Mouse (Mus musculus): ENCODE measurements around the gene Pram1. TPM values are rescaled to one million over a fixed set of nuclear protein-coding genes. Genes with fewer than 3 reads are reported as not detected.

Gene Pram1
- total and polyA plus RNA-seq, 2 experiments from 2014 or later, result 0.30 TPM; not detected in 1

DNA sequence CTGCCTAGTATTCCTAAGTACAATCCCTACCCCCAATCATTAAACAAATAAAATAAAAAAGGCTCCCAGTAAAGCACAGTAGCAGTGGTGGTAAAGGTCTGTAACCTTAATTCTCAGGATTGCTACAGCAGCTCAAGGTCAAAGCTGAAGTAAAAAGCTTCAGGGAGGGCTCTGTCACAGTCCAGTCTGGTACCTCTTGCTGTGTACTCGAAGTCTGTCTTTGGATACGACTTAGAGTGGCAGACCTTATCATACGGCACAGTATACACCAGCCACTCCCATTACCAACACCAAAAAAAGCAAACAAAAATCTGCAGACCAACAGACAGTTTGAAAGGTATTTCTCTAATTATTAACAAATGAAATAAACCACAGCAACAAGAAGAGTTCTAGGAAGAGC, 29.0 kb downstream of the Pram1 start:
- WGBS, result 84% methylated on average over 3 of the region's 3 CpGs
- H3K9ac ChIP-seq, result no peak overlapping the region
- no peak for TF ChIP-seq CTCF (IDR thresholded peaks at IDR 0.05; ENCODE audit: low read depth)

DNA sequence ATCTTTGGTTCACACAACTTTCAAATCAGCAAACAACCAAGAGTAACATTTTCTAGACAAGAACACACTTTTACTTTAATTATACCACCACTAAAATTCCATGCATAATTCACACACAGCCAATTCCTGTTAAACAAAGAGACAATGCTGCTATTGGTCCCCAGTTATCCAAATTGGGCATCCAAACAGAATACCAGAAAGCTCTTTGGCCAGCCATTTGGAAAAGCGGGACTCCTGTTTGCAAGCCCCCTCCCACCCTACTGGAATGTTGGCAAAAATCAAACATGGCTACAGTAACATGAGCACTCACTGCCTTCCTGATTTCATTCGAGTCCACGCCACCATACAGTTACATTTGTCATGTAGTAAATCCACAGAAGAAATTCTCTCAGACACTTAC, 31.8 kb downstream of the Pram1 start:
- Histone ChIP-seq H3K27me3 (ENCODE audit: insufficient read depth, low read length) (no peaks in the 10 kb centered on the region), H3K9me3 (ENCODE audit: low read length) (no peaks in the 10 kb centered on the region), H3K4me1 (ENCODE audit: insufficient read depth) (no peaks in the 10 kb centered on the region), H3K4me3 (ENCODE audit: low read depth, low read length) (no peak overlapping the region), H3K9ac (no peak overlapping the region), H3K36me3 (ENCODE audit: insufficient read depth) (peaks cover 20% of the 10 kb centered on the region; the same call in 1 of the 2 replicates), H3K27ac (ENCODE audit: low read depth, low read length) (no peak overlapping the region), H3K4me2 (ENCODE audit: low read depth) (no peak overlapping the region)
- no peak for ATAC-seq
- 55% methylated on average over 3 of the region's 3 CpGs for WGBS
- no peak for TF ChIP-seq CTCF (IDR thresholded peaks at IDR 0.05; ENCODE audit: low read depth)
- no peak for DNase-seq

More for the DNA sequence above, 29.0 kb downstream of the Pram1 start:
- no peak overlapping the region for H3K4me2 ChIP-seq (ENCODE audit: low read depth)
- H3K4me1 ChIP-seq (ENCODE audit: insufficient read depth), result no peaks in the 10 kb centered on the region
- peaks cover 36% of the 10 kb centered on the region for H3K36me3 ChIP-seq (ENCODE audit: insufficient read depth)
- no peaks in the 10 kb centered on the region for H3K9me3 ChIP-seq (ENCODE audit: low read length)
- no peak overlapping the region for H3K27ac ChIP-seq (ENCODE audit: low read depth, low read length)
- no peak overlapping the region for H3K4me3 ChIP-seq (ENCODE audit: low read depth, low read length)
- no peak for ATAC-seq
- no peaks in the 10 kb centered on the region for H3K27me3 ChIP-seq (ENCODE audit: insufficient read depth, low read length)
- no peak for DNase-seq

DNA sequence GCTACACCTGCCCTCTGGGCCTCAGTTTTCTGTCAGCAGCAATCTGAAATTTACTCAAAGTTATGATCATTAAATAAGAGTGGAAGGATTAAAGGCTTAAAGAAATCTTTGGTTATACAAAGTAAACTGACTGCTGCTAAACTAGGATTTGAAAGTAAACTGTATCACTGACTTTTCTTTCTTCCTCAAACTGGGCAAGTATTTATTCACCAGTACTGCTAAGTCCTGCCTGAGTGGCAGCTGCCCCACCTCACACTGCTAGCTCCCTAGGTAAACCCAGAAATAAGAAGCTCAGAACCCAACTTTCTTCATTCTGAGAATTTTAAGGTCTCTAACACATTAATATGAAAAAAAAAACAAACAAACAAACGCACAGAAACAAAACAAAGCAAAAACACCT, 36.0 kb downstream of the Pram1 start:
- Histone ChIP-seq H3K4me2 (ENCODE audit: low read depth) (no peak overlapping the region), H3K4me1 (ENCODE audit: insufficient read depth) (no peaks in the 10 kb centered on the region), H3K9me3 (ENCODE audit: low read length) (no peaks in the 10 kb centered on the region), H3K36me3 (ENCODE audit: insufficient read depth) (peaks cover 16% of the 10 kb centered on the region), H3K27ac (ENCODE audit: low read depth, low read length) (no peak overlapping the region), H3K27me3 (ENCODE audit: insufficient read depth, low read length) (no peaks in the 10 kb centered on the region), H3K9ac (no peak overlapping the region), H3K4me3 (ENCODE audit: low read depth, low read length) (no peak overlapping the region)
- DNase-seq, result no peak
- ATAC-seq, result no peak
- WGBS, result 88% methylated on average over 1 of the region's 1 CpGs
- TF ChIP-seq CTCF (IDR thresholded peaks at IDR 0.05; ENCODE audit: low read depth), result no peak

DNA sequence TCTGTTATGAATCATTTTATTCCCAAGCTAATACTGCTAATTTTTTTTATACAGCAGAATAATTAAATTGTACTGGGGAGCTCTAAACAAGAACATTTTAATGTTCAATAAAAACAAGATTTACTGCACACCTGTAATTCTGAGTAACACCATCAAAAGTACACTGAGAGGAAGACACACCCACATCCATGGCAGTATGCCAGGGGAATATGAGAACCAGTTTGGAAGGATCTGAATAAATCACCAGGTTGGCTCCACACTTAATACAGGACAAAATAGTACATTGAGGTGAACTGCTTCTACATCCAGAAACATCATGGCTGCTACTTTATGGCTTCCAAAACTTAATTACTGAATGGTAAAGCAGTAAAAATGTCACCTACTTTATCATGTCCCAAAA, 37.6 kb downstream of the Pram1 start:
- no peak overlapping the region for H3K9ac ChIP-seq
- ATAC-seq, result no peak
- DNase-seq, result no peak
- H3K9me3 ChIP-seq (ENCODE audit: low read length), result no peaks in the 10 kb centered on the region
- H3K27me3 ChIP-seq (ENCODE audit: insufficient read depth, low read length), result no peaks in the 10 kb centered on the region
- no peaks in the 10 kb centered on the region for H3K4me1 ChIP-seq (ENCODE audit: insufficient read depth)
- TF ChIP-seq CTCF (IDR thresholded peaks at IDR 0.05; ENCODE audit: low read depth), result no peak
- H3K27ac ChIP-seq (ENCODE audit: low read depth, low read length), result no peak overlapping the region
- no peak overlapping the region for H3K4me2 ChIP-seq (ENCODE audit: low read depth)
- no peak overlapping the region for H3K4me3 ChIP-seq (ENCODE audit: low read depth, low read length)
- H3K36me3 ChIP-seq (ENCODE audit: insufficient read depth), result peaks cover 16% of the 10 kb centered on the region

DNA sequence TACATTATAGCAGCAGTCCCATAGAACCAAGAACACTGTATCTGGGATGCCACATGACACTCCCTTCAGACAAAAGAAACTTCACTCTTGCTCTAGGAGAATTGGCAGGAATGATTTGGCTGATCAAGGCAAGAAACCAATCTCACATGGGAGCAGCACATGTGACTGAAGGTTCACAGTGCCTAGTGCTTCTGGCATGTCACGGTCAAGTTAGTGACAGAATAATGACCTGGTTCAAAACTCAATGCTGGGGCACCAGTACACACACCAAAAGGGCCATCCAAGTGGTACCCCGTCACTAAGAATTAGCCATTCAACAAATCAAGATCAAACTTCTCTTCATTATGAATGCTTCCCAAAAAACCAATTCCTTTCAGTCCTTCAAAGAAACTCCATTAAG, 38.2 kb downstream of the Pram1 start:
- no peak for ATAC-seq
- no peaks in the 10 kb centered on the region for H3K4me1 ChIP-seq (ENCODE audit: insufficient read depth)
- TF ChIP-seq CTCF (IDR thresholded peaks at IDR 0.05; ENCODE audit: low read depth), result no peak
- no peak for DNase-seq
- no peak overlapping the region for H3K27ac ChIP-seq (ENCODE audit: low read depth, low read length)
- no peak overlapping the region for H3K9ac ChIP-seq
- no peaks in the 10 kb centered on the region for H3K27me3 ChIP-seq (ENCODE audit: insufficient read depth, low read length)
- no peaks in the 10 kb centered on the region for H3K9me3 ChIP-seq (ENCODE audit: low read length)
- H3K4me2 ChIP-seq (ENCODE audit: low read depth), result no peak overlapping the region
- no peak overlapping the region for H3K4me3 ChIP-seq (ENCODE audit: low read depth, low read length)
- 83% methylated on average over 2 of the region's 2 CpGs for WGBS
- peaks cover 16% of the 10 kb centered on the region for H3K36me3 ChIP-seq (ENCODE audit: insufficient read depth)

DNA sequence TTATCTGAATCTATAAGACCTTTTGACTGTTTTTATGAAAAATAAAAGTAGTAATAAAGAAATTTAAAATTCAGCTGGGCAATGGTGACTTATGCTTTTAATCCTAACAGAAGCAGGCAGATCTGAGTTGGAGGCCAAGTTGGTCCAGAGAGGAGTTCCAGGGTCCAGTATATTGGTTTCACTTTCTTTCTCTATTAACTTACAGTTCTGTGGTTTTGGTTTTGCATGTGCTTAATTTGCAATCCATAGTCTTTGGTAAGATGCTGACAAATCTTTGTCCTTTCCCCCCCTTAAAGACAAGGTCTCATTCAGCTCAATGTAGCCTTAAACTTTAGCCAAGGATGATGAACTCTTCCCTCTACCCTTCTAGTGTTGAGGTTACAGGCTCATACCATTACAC, 40.9 kb downstream of the Pram1 start:
- no peaks in the 10 kb centered on the region for H3K27me3 ChIP-seq (ENCODE audit: insufficient read depth, low read length)
- DNase-seq, result no peak
- peaks cover 12% of the 10 kb centered on the region for H3K36me3 ChIP-seq (ENCODE audit: insufficient read depth)
- no peak overlapping the region for H3K4me3 ChIP-seq (ENCODE audit: low read depth, low read length)
- no peaks in the 10 kb centered on the region for H3K9me3 ChIP-seq (ENCODE audit: low read length)
- H3K27ac ChIP-seq (ENCODE audit: low read depth, low read length), result no peak overlapping the region
- peaks cover 17% of the 10 kb centered on the region for H3K4me1 ChIP-seq (ENCODE audit: insufficient read depth)
- no peak for TF ChIP-seq CTCF (IDR thresholded peaks at IDR 0.05; ENCODE audit: low read depth)
- no peak overlapping the region for H3K9ac ChIP-seq
- no peak overlapping the region for H3K4me2 ChIP-seq (ENCODE audit: low read depth)
- no peak for ATAC-seq

DNA sequence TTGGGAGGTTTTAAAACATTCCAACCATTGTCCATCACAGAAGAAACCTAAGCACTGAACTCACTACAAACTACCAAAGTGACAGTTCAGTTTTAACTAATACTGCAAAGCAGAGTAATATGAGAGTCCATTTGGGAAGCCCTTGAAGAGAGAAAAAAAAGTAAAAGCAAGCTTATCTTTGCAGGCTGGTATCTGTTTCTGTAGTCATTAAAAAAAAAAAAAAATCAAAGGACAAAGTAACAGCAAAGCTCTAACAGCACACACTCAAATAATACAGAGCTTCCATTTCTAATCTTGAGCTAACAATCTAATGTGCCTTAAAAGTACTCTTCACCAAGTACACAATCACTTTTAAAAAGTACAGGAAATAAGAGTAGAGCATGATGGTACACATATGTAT, 43.9 kb downstream of the Pram1 start:
- no peak overlapping the region for H3K9ac ChIP-seq
- no peaks in the 10 kb centered on the region for H3K36me3 ChIP-seq (ENCODE audit: insufficient read depth)
- no peak overlapping the region for H3K4me2 ChIP-seq (ENCODE audit: low read depth)
- no peak overlapping the region for H3K27ac ChIP-seq (ENCODE audit: low read depth, low read length)
- no peaks in the 10 kb centered on the region for H3K9me3 ChIP-seq (ENCODE audit: low read length)
- DNase-seq (no peak), ATAC-seq (no peak)
- H3K4me3 ChIP-seq (ENCODE audit: low read depth, low read length), result no peak overlapping the region
- no peak for TF ChIP-seq CTCF (IDR thresholded peaks at IDR 0.05; ENCODE audit: low read depth)
- no peaks in the 10 kb centered on the region for H3K27me3 ChIP-seq (ENCODE audit: insufficient read depth, low read length)
- H3K4me1 ChIP-seq (ENCODE audit: insufficient read depth), result peaks cover 24% of the 10 kb centered on the region

All from forebrain, postnatal 0 days (tissue).